Mouse (Mus musculus) stomach, postnatal 0 days (tissue): ENCODE data around the gene Gse1. TPM values are rescaled to one million over a fixed set of nuclear protein-coding genes. Genes with fewer than 3 reads are reported as not detected.

Experiments used
- ATAC-seq: fragments of 200-750 bp; cut with Nextera tagmentation; 2 replicates; pipeline ENCODE4 v1.8.0; 2017; ENCODE audit not compliant: low FRiP score, low TSS enrichment
- DNase-seq: peaks from one replicate; pipeline ENCODE4 v3.0.0-alpha.2; 2016; ENCODE audit warnings: low spot score
- H3K27ac ChIP-seq: fragments of 300-500 bp; sonication (generic); replicated peaks from 2 replicates; pipeline ENCODE4 v1.5.1; 2014; ENCODE audit warnings: mild to moderate bottlenecking, control low read depth
- H3K27me3 ChIP-seq: fragments of 300-500 bp; sonication (generic); 2 replicates; pipeline ENCODE4 v1.6.1; 2014; ENCODE audit warnings: low read length; ENCODE audit not compliant: control insufficient read depth, insufficient read depth
- H3K36me3 ChIP-seq: fragments of 300-500 bp; sonication (generic); 2 replicates; pipeline ENCODE4 v1.6.1; 2014; ENCODE audit warnings: low read length, mixed read lengths; ENCODE audit not compliant: control insufficient read depth, insufficient read depth
- H3K4me1 ChIP-seq: fragments of 300-500 bp; sonication (generic); replicated peaks from 2 replicates; pipeline ENCODE4 v1.6.1; 2014; ENCODE audit warnings: antibody characterized with exemption; ENCODE audit not compliant: control insufficient read depth, insufficient read depth
- H3K4me2 ChIP-seq: fragments of 300-500 bp; sonication (generic); replicated peaks from 2 replicates; pipeline ENCODE4 v1.6.1; 2014; ENCODE audit warnings: low read depth, mild to moderate bottlenecking, control low read depth, moderate library complexity
- H3K4me3 ChIP-seq: fragments of 300-500 bp; sonication (generic); 2 replicates; pipeline ENCODE4 v1.5.1; 2014; ENCODE audit warnings: low read depth, low read length, control low read depth
- H3K9ac ChIP-seq: fragments of 300-500 bp; sonication (generic); 2 replicates; pipeline ENCODE4 v1.6.1; 2014; ENCODE audit warnings: mild to moderate bottlenecking, low read length, control low read depth, mixed read lengths
- H3K9me3 ChIP-seq: fragments of 300-500 bp; sonication (generic); 2 replicates; pipeline ENCODE4 v1.6.1; 2016; ENCODE audit warnings: low read length; ENCODE audit not compliant: control insufficient read depth
- CTCF ChIP-seq: IDR thresholded peaks from 2 replicates; pipeline ENCODE4 v1.5.1; 2016; ENCODE audit warnings: antibody characterized with exemption, low read depth, mild to moderate bottlenecking, moderate library complexity
- EP300 ChIP-seq: optimal IDR thresholded peaks from 2 replicates; pipeline ENCODE3; 2016; ENCODE audit warnings: antibody characterized with exemption
- WGBS: fragments of 180-500 bp; shearing (Covaris S2); extraction: QIAGEN DNeasy Blood & Tissue Kit; methylation state at CpG from one replicate; pipeline ENCODE4 v1.1.7; 2014; 5-methylcytosine and 5-hydroxymethylcytosine counted together
- polyA plus RNA-seq: library from polyadenylated mRNA; unstranded; fragments of >200 nt; fragmentation: Nextera tagmentation; extraction: Ambion mirVana; gene quantifications from 2 replicates; pipeline ENCODE4 v1.2.1, GENCODE M21; 2015

Gse1 gene
- polyA plus RNA-seq, 1 experiment from 2014 or later, result 6.4 TPM

GRCm38 (mm10) chr8:120291650-120292049 lies 63.4 kb downstream of the Gse1 start:
- Histone ChIP-seq H3K4me3 (no peak overlapping the region), H3K9ac (no peak overlapping the region), H3K4me2 (no peak overlapping the region), H3K4me1 (peaks cover 7% of the 10 kb centered on the region), H3K9me3 (no peaks in the 10 kb centered on the region), H3K27ac (no peak overlapping the region), H3K27me3 (no peaks in the 10 kb centered on the region), H3K36me3 (no peaks in the 10 kb centered on the region)
- DNase-seq (no peak), ATAC-seq (no peak)
- TF ChIP-seq EP300 (no peak), CTCF (no peak)
- 85% methylated on average over 9 of the region's 9 CpGs for WGBS

GRCm38 (mm10) chr8:120292316-120293107 lies 64.3 kb downstream of the Gse1 start:
- Histone ChIP-seq H3K27ac (no peak overlapping the region), H3K27me3 (no peaks in the 10 kb centered on the region), H3K4me3 (no peak overlapping the region), H3K4me1 (peaks cover 7% of the 10 kb centered on the region), H3K9me3 (no peaks in the 10 kb centered on the region), H3K4me2 (no peak overlapping the region), H3K36me3 (no peaks in the 10 kb centered on the region), H3K9ac (no peak overlapping the region)
- DNase-seq (no peak), ATAC-seq (0 out of 2 replicates have a peak, but pooled peaks have one; percentile 8)
- 57% methylated on average over 8 of the region's 8 CpGs for WGBS
- TF ChIP-seq EP300 (no peak), CTCF (no peak)

- no peak overlapping the region for H3K9ac ChIP-seq
- no peak for TF ChIP-seq EP300
- ATAC-seq, result no peak
- no peaks in the 10 kb centered on the region for H3K27me3 ChIP-seq
- H3K4me3 ChIP-seq, result no peak overlapping the region
- H3K4me1 ChIP-seq, result peaks cover 5% of the 10 kb centered on the region
- H3K4me2 ChIP-seq, result no peak overlapping the region
- WGBS, result 66% methylated on average over 18 of the region's 18 CpGs
- no peak overlapping the region for H3K27ac ChIP-seq
- H3K9me3 ChIP-seq, result no peaks in the 10 kb centered on the region
- no peak for DNase-seq
- no peaks in the 10 kb centered on the region for H3K36me3 ChIP-seq
These were observed 65.4 kb downstream of the Gse1 start for GRCm38 (mm10) chr8:120293421-120294357.

- H3K27ac ChIP-seq, result peak overlapping the region; percentile 53; the same call in 1 of the 2 replicates
- H3K4me2 ChIP-seq, result no peak overlapping the region
- no peak overlapping the region for H3K4me3 ChIP-seq
- ATAC-seq, result peak; percentile 41; the same call in 1 of the 2 replicates
- H3K9ac ChIP-seq, result 0 out of 2 replicates have a peak overlapping the region, but pooled peaks have one; percentile 4
- 36% methylated on average over 16 of the region's 17 CpGs for WGBS
- H3K36me3 ChIP-seq, result no peaks in the 10 kb centered on the region
- H3K4me1 ChIP-seq, result peaks cover 3% of the 10 kb centered on the region; the same call in 1 of the 2 replicates
- TF ChIP-seq EP300 (no peak), CTCF (no peak)
- DNase-seq, result no peak
- no peaks in the 10 kb centered on the region for H3K9me3 ChIP-seq
- H3K27me3 ChIP-seq, result no peaks in the 10 kb centered on the region
These were observed 67.0 kb downstream of the Gse1 start for GRCm38 (mm10) chr8:120294982-120295870.

GRCm38 (mm10) chr8:120297000-120297399 lies 68.7 kb downstream of the Gse1 start:
- no peaks in the 10 kb centered on the region for H3K27me3 ChIP-seq
- peaks cover 7% of the 10 kb centered on the region for H3K4me1 ChIP-seq
- no peak overlapping the region for H3K27ac ChIP-seq
- no peaks in the 10 kb centered on the region for H3K9me3 ChIP-seq
- ATAC-seq (no peak), DNase-seq (no peak)
- TF ChIP-seq EP300, result no peak
- no peak for TF ChIP-seq CTCF
- no peak overlapping the region for H3K9ac ChIP-seq
- H3K4me3 ChIP-seq, result no peak overlapping the region
- H3K36me3 ChIP-seq, result no peaks in the 10 kb centered on the region
- 63% methylated on average over 5 of the region's 5 CpGs for WGBS
- no peak overlapping the region for H3K4me2 ChIP-seq
